Mouse (Mus musculus) G1E (cell line): ENCODE data around the gene Atxn7l2.

Source experiments
- CTCF ChIP-seq: IDR thresholded peaks from 2 replicates; pipeline ENCODE4 v1.5.1; 2012; ENCODE audit warnings: low read depth, low read length, inconsistent platforms, mixed read lengths
- GATA1 ChIP-seq: IDR thresholded peaks from 2 replicates; pipeline ENCODE4 v1.6.1; 2012; ENCODE audit warnings: borderline replicate concordance, low read length, inconsistent platforms, mixed read lengths
- TAL1 ChIP-seq: conservative IDR thresholded peaks from 2 replicates; pipeline ENCODE4 v1.6.1; 2012; ENCODE audit warnings: low read depth, low read length, inconsistent platforms, mixed read lengths

GRCm38 (mm10) chr3:108241243-108241839 is 30.6 kb upstream of the Atxn7l2 start:
- no peak for TF ChIP-seq CTCF
- TF ChIP-seq TAL1: no peak
- TF ChIP-seq GATA1: no peak
